In genomic region chr3:101033644-101034043, GRCm38 (mm10) we compare ENCODE assay signal across 23 mouse cellular contexts. TPM values are rescaled to one million over a fixed set of nuclear protein-coding genes. Genes with fewer than 3 reads are reported as not detected.
DNase-seq lines count a peak whose midpoint lies in the region; ATAC-seq lines count a peak whose summit lies in the region.
"Had no signal": no experiment of that assay in that cellular context is flagged by ENCODE, and none has a peak within 500 bp of the region (broad histone marks: within the 10 kb centered on the region; RNA-seq: fewer than 3 reads in every experiment).

No protein-coding gene starts in this region.

- ATAC-seq in embryonic facial prominence, embryonic 11.5 days (replicated peaks; ENCODE audit: insufficient number of reproducible peaks, low FRiP score, low TSS enrichment, low read depth): no peak
- no peak for ATAC-seq in midbrain, embryonic 11.5 days (ENCODE audit: low FRiP score)
- no peak for ATAC-seq in midbrain, embryonic 15.5 days (replicated peaks)
- no peak for ATAC-seq in embryonic facial prominence, embryonic 15.5 days (ENCODE audit: insufficient number of reproducible peaks, low FRiP score, low TSS enrichment, low read depth)
- ATAC-seq: hindbrain, postnatal 0 days had no signal

- DNase-seq in embryonic facial prominence, embryonic 11.5 days (ENCODE audit: low spot score): peak; percentile 17
- DNase-seq in embryonic facial prominence, embryonic 10.5 days (ENCODE audit: low spot score): no peak
- peak; percentile 62 for DNase-seq in midbrain, embryonic 11.5 days (ENCODE audit: low spot score, missing footprints)
- peak; percentile 60 for DNase-seq in naive thymus-derived CD4-positive, alpha-beta T cell, adult 2 months (ENCODE audit: low read depth)
- DNase-seq in kidney, postnatal 25 days: no peak
- DNase-seq in layer of hippocampus, adult 18-20 months (ENCODE audit: low spot score in 2 of 2): no peak
- DNase-seq: cerebellum, adult 8-10 months; gastrocnemius, adult 2 months; kidney, adult 11 months; layer of hippocampus, postnatal 36 days; midbrain, embryonic 14.5 days; right cerebral cortex, postnatal 14 days; thymus, postnatal 25 days had no signal

- H3K4me1 ChIP-seq in embryonic facial prominence, embryonic 11.5 days (ENCODE audit: control insufficient read depth, insufficient read depth, low read length): no peaks in the 10 kb centered on the region
- peaks cover 12% of the 10 kb centered on the region for H3K4me1 ChIP-seq in embryonic facial prominence, embryonic 10.5 days
- no peaks in the 10 kb centered on the region for H3K4me1 ChIP-seq in midbrain, embryonic 11.5 days (ENCODE audit: control insufficient read depth, insufficient read depth, low read length)
- no peaks in the 10 kb centered on the region for H3K4me1 ChIP-seq in midbrain, embryonic 15.5 days
- peaks cover 25% of the 10 kb centered on the region for H3K4me1 ChIP-seq in embryonic facial prominence, embryonic 15.5 days
- H3K4me1 ChIP-seq: forebrain, embryonic 12.5 days; neural tube, embryonic 15.5 days had no signal

- no peaks in the 10 kb centered on the region for H3K36me3 ChIP-seq in embryonic facial prominence, embryonic 11.5 days (replicated peaks; ENCODE audit: control insufficient read depth, insufficient read depth, low read depth, low read length)
- peaks cover 14% of the 10 kb centered on the region; the same call in 1 of the 2 replicates for H3K36me3 ChIP-seq in embryonic facial prominence, embryonic 10.5 days (replicated peaks)
- no peaks in the 10 kb centered on the region for H3K36me3 ChIP-seq in midbrain, embryonic 11.5 days (ENCODE audit: control insufficient read depth, insufficient read depth, low read length)
- no peaks in the 10 kb centered on the region for H3K36me3 ChIP-seq in midbrain, embryonic 15.5 days (replicated peaks)
- no peaks in the 10 kb centered on the region for H3K36me3 ChIP-seq in embryonic facial prominence, embryonic 15.5 days
- H3K36me3 ChIP-seq: forebrain, embryonic 12.5 days; heart, embryonic 15.5 days; liver, embryonic 15.5 days; neural tube, embryonic 15.5 days had no signal

- no peak overlapping the region for H3K4me3 ChIP-seq in embryonic facial prominence, embryonic 11.5 days (ENCODE audit: low read depth, low read length)
- no peak overlapping the region for H3K4me3 ChIP-seq in embryonic facial prominence, embryonic 10.5 days
- no peak overlapping the region for H3K4me3 ChIP-seq in midbrain, embryonic 11.5 days (ENCODE audit: low read depth, low read length)
- H3K4me3 ChIP-seq in midbrain, embryonic 15.5 days: no peak overlapping the region
- no peak overlapping the region for H3K4me3 ChIP-seq in embryonic facial prominence, embryonic 15.5 days (replicated peaks)
- H3K4me3 ChIP-seq: forebrain, embryonic 12.5 days; gastrocnemius, adult 2 months; heart, embryonic 15.5 days; layer of hippocampus, adult 2 months; liver, embryonic 15.5 days; myocyte; neural tube, embryonic 15.5 days had no signal

- no peak overlapping the region for H3K4me2 ChIP-seq in embryonic facial prominence, embryonic 11.5 days (ENCODE audit: low read depth, low read length)
- no peak overlapping the region for H3K4me2 ChIP-seq in midbrain, embryonic 11.5 days
- no peak overlapping the region for H3K4me2 ChIP-seq in midbrain, embryonic 15.5 days
- H3K4me2 ChIP-seq in embryonic facial prominence, embryonic 15.5 days (replicated peaks): no peak overlapping the region
- H3K4me2 ChIP-seq: forebrain, embryonic 12.5 days; heart, embryonic 15.5 days; liver, embryonic 15.5 days; neural tube, embryonic 15.5 days had no signal

- H3K9ac ChIP-seq in embryonic facial prominence, embryonic 11.5 days (replicated peaks; ENCODE audit: low read length): no peak overlapping the region
- no peak overlapping the region for H3K9ac ChIP-seq in midbrain, embryonic 11.5 days (ENCODE audit: low read length)
- no peak overlapping the region for H3K9ac ChIP-seq in midbrain, embryonic 15.5 days
- no peak overlapping the region for H3K9ac ChIP-seq in embryonic facial prominence, embryonic 15.5 days
- H3K9ac ChIP-seq: forebrain, embryonic 12.5 days; heart, embryonic 15.5 days; liver, embryonic 15.5 days; neural tube, embryonic 15.5 days had no signal

- WGBS in embryonic facial prominence, embryonic 11.5 days: 57% methylated on average over 4 of the region's 4 CpGs
- WGBS in embryonic facial prominence, embryonic 10.5 days: 68% methylated on average over 4 of the region's 4 CpGs
- 87% methylated on average over 4 of the region's 4 CpGs for WGBS in midbrain, embryonic 11.5 days
- WGBS in midbrain, embryonic 15.5 days: 76% methylated on average over 4 of the region's 4 CpGs
- 45% methylated on average over 4 of the region's 4 CpGs for WGBS in embryonic facial prominence, embryonic 15.5 days

- no peaks in the 10 kb centered on the region for H3K27me3 ChIP-seq in embryonic facial prominence, embryonic 11.5 days (ENCODE audit: control insufficient read depth, insufficient read depth, low read length)
- no peaks in the 10 kb centered on the region for H3K27me3 ChIP-seq in embryonic facial prominence, embryonic 10.5 days (replicated peaks; ENCODE audit: low read depth, poor library complexity, severe bottlenecking)
- H3K27me3 ChIP-seq in midbrain, embryonic 11.5 days (ENCODE audit: control insufficient read depth, insufficient read depth, low read length): no peaks in the 10 kb centered on the region
- H3K27me3 ChIP-seq in midbrain, embryonic 15.5 days (replicated peaks): no peaks in the 10 kb centered on the region
- no peaks in the 10 kb centered on the region for H3K27me3 ChIP-seq in embryonic facial prominence, embryonic 15.5 days
- H3K27me3 ChIP-seq: forebrain, embryonic 12.5 days; heart, embryonic 15.5 days; liver, embryonic 15.5 days; neural tube, embryonic 15.5 days had no signal

- H3K9me3 ChIP-seq in embryonic facial prominence, embryonic 11.5 days (replicated peaks; ENCODE audit: control insufficient read depth, low read length): no peaks in the 10 kb centered on the region
- H3K9me3 ChIP-seq in embryonic facial prominence, embryonic 10.5 days: no peaks in the 10 kb centered on the region
- H3K9me3 ChIP-seq in midbrain, embryonic 11.5 days (ENCODE audit: control insufficient read depth, low read length): no peaks in the 10 kb centered on the region
- no peaks in the 10 kb centered on the region for H3K9me3 ChIP-seq in midbrain, embryonic 15.5 days
- no peaks in the 10 kb centered on the region for H3K9me3 ChIP-seq in embryonic facial prominence, embryonic 15.5 days (replicated peaks)
- H3K9me3 ChIP-seq: forebrain, embryonic 12.5 days; heart, embryonic 15.5 days; liver, embryonic 15.5 days; neural tube, embryonic 15.5 days had no signal

- H3K27ac ChIP-seq in embryonic facial prominence, embryonic 11.5 days (replicated peaks; ENCODE audit: low read depth, low read length): no peak overlapping the region
- H3K27ac ChIP-seq in embryonic facial prominence, embryonic 10.5 days (replicated peaks): no peak overlapping the region
- H3K27ac ChIP-seq in midbrain, embryonic 11.5 days (ENCODE audit: low read depth, low read length): no peak overlapping the region
- H3K27ac ChIP-seq in midbrain, embryonic 15.5 days: no peak overlapping the region
- peak overlapping the region; percentile 0; the same call in 1 of the 2 replicates for H3K27ac ChIP-seq in embryonic facial prominence, embryonic 15.5 days (replicated peaks)
- H3K27ac ChIP-seq: forebrain, embryonic 12.5 days; gastrocnemius, adult 2 months; heart, embryonic 15.5 days; hindbrain, postnatal 0 days; layer of hippocampus, adult 2 months; liver, embryonic 15.5 days; neural tube, embryonic 15.5 days had no signal

RNA-seq across cellular contexts. Expression of gene Cd101, which starts 4.3 kb away (rescaled TPM):
- polyA plus RNA-seq in embryonic facial prominence, embryonic 11.5 days (2014; fragmentation: Nextera tagmentation; extraction: Ambion mirVana): not detected in 2 replicates
- 0.09 TPM in 1 of 2 replicates, not detected in the other for polyA plus RNA-seq in embryonic facial prominence, embryonic 10.5 days (2016; fragmentation: Nextera tagmentation; extraction: Ambion mirVana)
- polyA plus RNA-seq in midbrain, embryonic 11.5 days (2014; fragmentation: Nextera tagmentation; extraction: Ambion mirVana): not detected in 2 replicates
- polyA plus RNA-seq in midbrain, embryonic 15.5 days (2015; fragmentation: Nextera tagmentation; extraction: Ambion mirVana): 0.05 TPM in 1 of 2 replicates, not detected in the other
- polyA plus RNA-seq in embryonic facial prominence, embryonic 15.5 days (2015; fragmentation: Nextera tagmentation; extraction: Ambion mirVana): 0.15 and 0.21 TPM in 2 replicates
- under 1 TPM; 0.36 to 0.52 TPM for total RNA-seq in layer of hippocampus, adult 18-20 months (2021)
- polyA plus RNA-seq: midbrain, embryonic 14.5 days; myocyte; neural tube, embryonic 15.5 days; stomach, embryonic 14.5 days had no signal

Comparison
In these comparisons a context has a peak if more than half of its experiments do, and no peak if none do; other contexts are left out.
1. DNase-seq: peak in embryonic facial prominence, embryonic 11.5 days (single experiment), midbrain, embryonic 11.5 days (single experiment) and naive thymus-derived CD4-positive, alpha-beta T cell, adult 2 months (single experiment); none in embryonic facial prominence, embryonic 10.5 days (single experiment), kidney, postnatal 25 days (0 of 2) and layer of hippocampus, adult 18-20 months (0 of 2).